Mouse (Mus musculus) neural tube, embryonic 12.5 days (tissue): Measurements from ENCODE around the gene Cyp27a1. TPM values are rescaled to one million over a fixed set of nuclear protein-coding genes. Genes with fewer than 3 reads are reported as not detected.
A peak's percentile ranks its signal among the peaks of the same experiment; 100 is the strongest.

Source experiments
- ATAC-seq: fragments of 200-750 bp; cut with Nextera tagmentation; 2 replicates; pipeline ENCODE4 v1.8.0; 2017; ENCODE audit warnings: low read depth, mild to moderate bottlenecking, moderate TSS enrichment, moderate library complexity; ENCODE audit not compliant: low FRiP score
- H3K27ac ChIP-seq: fragments of 300-500 bp; sonication (generic); 2 replicates; pipeline ENCODE4 v1.5.1; 2016
- H3K27me3 ChIP-seq: fragments of 300-500 bp; sonication (generic); replicated peaks from 2 replicates; pipeline ENCODE4 v1.6.1; 2016; ENCODE audit warnings: mild to moderate bottlenecking
- H3K36me3 ChIP-seq: fragments of 300-500 bp; sonication (generic); 2 replicates; pipeline ENCODE4 v1.6.1; 2016; ENCODE audit warnings: mild to moderate bottlenecking
- H3K4me1 ChIP-seq: fragments of 300-500 bp; sonication (generic); 2 replicates; pipeline ENCODE4 v1.6.1; 2016
- H3K4me2 ChIP-seq: fragments of 300-500 bp; sonication (generic); replicated peaks from 2 replicates; pipeline ENCODE4 v1.6.1; 2016; ENCODE audit warnings: mild to moderate bottlenecking
- H3K4me3 ChIP-seq: fragments of 300-500 bp; sonication (generic); 2 replicates; pipeline ENCODE4 v1.5.1; 2016
- H3K9ac ChIP-seq: fragments of 300-500 bp; sonication (generic); 2 replicates; pipeline ENCODE4 v1.6.1; 2016; ENCODE audit warnings: mild to moderate bottlenecking
- H3K9me3 ChIP-seq: fragments of 300-500 bp; sonication (generic); 2 replicates; pipeline ENCODE4 v1.6.1; 2016; ENCODE audit warnings: mild to moderate bottlenecking
- WGBS: fragments of 180-500 bp; shearing (Covaris S2); methylation state at CpG from one replicate; pipeline ENCODE4 v1.1.7; 2016; 5-methylcytosine and 5-hydroxymethylcytosine counted together
- polyA plus RNA-seq: library from polyadenylated mRNA; unstranded; fragments of >200 nt; fragmentation: Nextera tagmentation; extraction: Ambion mirVana; gene quantifications from 2 replicates; pipeline ENCODE4 v1.2.1, GENCODE M21; 2016

The Cyp27a1 gene
- polyA plus RNA-seq, 1 experiment from 2014 or later, result 6.3 TPM

GRCm38 (mm10) chr1:74721657-74722056 is 8.3 kb downstream of the Cyp27a1 start:
- 82% methylated on average over 6 of the region's 6 CpGs for WGBS
- Histone ChIP-seq H3K9me3 (no peaks in the 10 kb centered on the region), H3K36me3 (no peaks in the 10 kb centered on the region), H3K4me1 (no peaks in the 10 kb centered on the region), H3K4me2 (no peak overlapping the region), H3K4me3 (no peak overlapping the region), H3K9ac (no peak overlapping the region), H3K27me3 (no peaks in the 10 kb centered on the region), H3K27ac (no peak overlapping the region)
- ATAC-seq, result no peak

DNA sequence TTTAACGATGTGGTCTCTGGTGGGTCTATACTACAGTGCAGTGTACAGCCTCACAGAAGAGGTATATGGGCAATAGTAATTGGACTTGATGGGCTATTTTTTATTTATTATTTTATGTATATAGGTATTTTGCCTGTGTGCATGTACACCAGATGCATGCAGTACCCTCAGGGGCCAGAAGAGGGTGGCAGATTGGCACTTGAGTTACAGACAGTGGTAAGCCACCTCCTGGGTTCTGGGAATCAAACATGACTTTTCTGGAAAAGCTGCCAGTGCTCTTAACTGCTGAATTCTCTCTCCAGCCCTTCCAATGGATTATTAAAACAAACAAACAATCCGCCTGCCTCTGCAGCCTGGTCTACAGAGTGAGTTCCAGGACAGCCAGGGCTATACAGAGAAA is 10.4 kb downstream of the Cyp27a1 start:
- Histone ChIP-seq H3K36me3 (no peaks in the 10 kb centered on the region), H3K9me3 (no peaks in the 10 kb centered on the region), H3K27ac (no peak overlapping the region), H3K9ac (no peak overlapping the region), H3K4me3 (no peak overlapping the region), H3K4me1 (no peaks in the 10 kb centered on the region), H3K4me2 (no peak overlapping the region), H3K27me3 (no peaks in the 10 kb centered on the region)
- ATAC-seq, result no peak
- 76% methylated on average over 2 of the region's 2 CpGs for WGBS

- Histone ChIP-seq H3K4me2 (no peak overlapping the region), H3K27me3 (no peaks in the 10 kb centered on the region), H3K4me1 (no peaks in the 10 kb centered on the region), H3K9me3 (no peaks in the 10 kb centered on the region), H3K27ac (no peak overlapping the region), H3K36me3 (no peaks in the 10 kb centered on the region), H3K9ac (no peak overlapping the region), H3K4me3 (no peak overlapping the region)
- ATAC-seq, result no peak
- 80% methylated on average over 5 of the region's 5 CpGs for WGBS
Measured at GRCm38 (mm10) chr1:74726114-74726513, 12.7 kb downstream of the Cyp27a1 start.

DNA sequence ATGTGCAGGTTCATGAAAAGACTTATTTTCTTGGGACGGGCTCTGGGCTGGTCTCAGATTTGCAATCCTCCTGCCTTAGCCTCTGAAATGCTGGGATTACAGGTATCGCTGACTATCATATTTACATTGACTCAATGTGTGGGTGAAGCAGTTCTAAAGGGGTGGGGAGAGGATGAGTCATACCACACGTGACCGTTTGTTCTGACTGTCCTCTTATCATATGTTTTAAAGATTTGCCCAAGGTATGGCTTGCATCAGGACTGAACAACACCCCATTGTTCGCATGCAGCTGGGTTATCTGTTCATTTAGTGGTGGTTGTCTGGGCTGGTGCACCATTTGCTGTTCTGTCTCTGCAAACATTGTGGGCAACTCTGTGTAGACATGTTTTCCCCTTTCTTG is 13.3 kb downstream of the Cyp27a1 start:
- 84% methylated on average over 5 of the region's 5 CpGs for whole genome bisulfite sequencing
- ATAC-seq, result no peak
- H3K9me3 ChIP-seq, result no peaks in the 10 kb centered on the region
- H3K4me3 ChIP-seq, result no peak overlapping the region
- no peak overlapping the region for H3K4me2 ChIP-seq
- no peaks in the 10 kb centered on the region for H3K4me1 ChIP-seq
- no peak overlapping the region for H3K27ac ChIP-seq
- no peaks in the 10 kb centered on the region for H3K27me3 ChIP-seq
- H3K36me3 ChIP-seq, result no peaks in the 10 kb centered on the region
- no peak overlapping the region for H3K9ac ChIP-seq

DNA sequence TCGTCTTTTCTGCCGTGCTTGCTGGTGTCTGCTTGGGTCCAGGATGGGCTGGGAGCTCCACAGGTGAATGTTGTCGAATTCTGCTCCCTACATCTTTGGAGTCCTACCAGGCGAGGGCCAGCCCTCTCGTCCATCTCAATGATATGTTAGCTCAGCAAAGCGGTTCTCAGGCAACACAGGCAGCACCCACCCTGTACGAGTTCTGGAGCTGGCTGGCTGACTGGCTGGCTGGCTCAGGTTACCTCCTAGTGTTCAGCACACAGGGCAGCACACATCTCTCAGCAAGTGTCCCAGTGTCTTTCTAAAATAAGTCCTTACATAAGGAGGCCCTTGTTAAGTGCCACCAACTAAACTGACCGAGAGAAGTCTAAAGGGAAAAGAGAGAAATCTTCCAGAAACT is 15.1 kb downstream of the Cyp27a1 start:
- H3K4me2 ChIP-seq, result no peak overlapping the region
- no peak overlapping the region for H3K4me3 ChIP-seq
- H3K4me1 ChIP-seq, result no peaks in the 10 kb centered on the region
- H3K27me3 ChIP-seq, result no peaks in the 10 kb centered on the region
- WGBS, result 81% methylated on average over 8 of the region's 8 CpGs
- no peak overlapping the region for H3K9ac ChIP-seq
- H3K36me3 ChIP-seq, result no peaks in the 10 kb centered on the region
- ATAC-seq, result no peak
- no peak overlapping the region for H3K27ac ChIP-seq
- no peaks in the 10 kb centered on the region for H3K9me3 ChIP-seq

GRCm38 (mm10) chr1:74736977-74737376 is 23.6 kb downstream of the Cyp27a1 start:
- Histone ChIP-seq H3K27ac (no peak overlapping the region), H3K27me3 (no peaks in the 10 kb centered on the region), H3K9me3 (no peaks in the 10 kb centered on the region), H3K4me3 (no peak overlapping the region), H3K4me1 (no peaks in the 10 kb centered on the region), H3K36me3 (no peaks in the 10 kb centered on the region), H3K9ac (no peak overlapping the region), H3K4me2 (no peak overlapping the region)
- no peak for ATAC-seq
- WGBS, result 92% methylated on average over 12 of the region's 12 CpGs

- Histone ChIP-seq H3K27ac (no peak overlapping the region), H3K9me3 (no peaks in the 10 kb centered on the region), H3K4me3 (no peak overlapping the region), H3K4me2 (no peak overlapping the region), H3K4me1 (no peaks in the 10 kb centered on the region), H3K9ac (no peak overlapping the region), H3K27me3 (no peaks in the 10 kb centered on the region), H3K36me3 (no peaks in the 10 kb centered on the region)
- WGBS, result 89% methylated on average over 7 of the region's 7 CpGs
- ATAC-seq, result no peak
Measured at GRCm38 (mm10) chr1:74737500-74737899, 24.1 kb downstream of the Cyp27a1 start.

GRCm38 (mm10) chr1:74740846-74741245 is 27.5 kb downstream of the Cyp27a1 start:
- H3K27ac ChIP-seq, result no peak overlapping the region
- no peak overlapping the region for H3K4me2 ChIP-seq
- no peaks in the 10 kb centered on the region for H3K9me3 ChIP-seq
- H3K36me3 ChIP-seq, result no peaks in the 10 kb centered on the region
- no peak for ATAC-seq
- no peak overlapping the region for H3K4me3 ChIP-seq
- 79% methylated on average over 7 of the region's 7 CpGs for WGBS
- no peak overlapping the region for H3K9ac ChIP-seq
- no peaks in the 10 kb centered on the region for H3K4me1 ChIP-seq
- no peaks in the 10 kb centered on the region for H3K27me3 ChIP-seq

- Histone ChIP-seq H3K27me3 (peaks cover 12% of the 10 kb centered on the region), H3K4me2 (no peak overlapping the region), H3K4me1 (peaks cover 8% of the 10 kb centered on the region), H3K36me3 (no peaks in the 10 kb centered on the region), H3K9ac (no peak overlapping the region), H3K27ac (no peak overlapping the region), H3K9me3 (no peaks in the 10 kb centered on the region), H3K4me3 (no peak overlapping the region)
- ATAC-seq, result no peak
- WGBS, result 67% methylated on average over 5 of the region's 5 CpGs
Measured at GRCm38 (mm10) chr1:74747335-74747734, 34.0 kb downstream of the Cyp27a1 start.

DNA sequence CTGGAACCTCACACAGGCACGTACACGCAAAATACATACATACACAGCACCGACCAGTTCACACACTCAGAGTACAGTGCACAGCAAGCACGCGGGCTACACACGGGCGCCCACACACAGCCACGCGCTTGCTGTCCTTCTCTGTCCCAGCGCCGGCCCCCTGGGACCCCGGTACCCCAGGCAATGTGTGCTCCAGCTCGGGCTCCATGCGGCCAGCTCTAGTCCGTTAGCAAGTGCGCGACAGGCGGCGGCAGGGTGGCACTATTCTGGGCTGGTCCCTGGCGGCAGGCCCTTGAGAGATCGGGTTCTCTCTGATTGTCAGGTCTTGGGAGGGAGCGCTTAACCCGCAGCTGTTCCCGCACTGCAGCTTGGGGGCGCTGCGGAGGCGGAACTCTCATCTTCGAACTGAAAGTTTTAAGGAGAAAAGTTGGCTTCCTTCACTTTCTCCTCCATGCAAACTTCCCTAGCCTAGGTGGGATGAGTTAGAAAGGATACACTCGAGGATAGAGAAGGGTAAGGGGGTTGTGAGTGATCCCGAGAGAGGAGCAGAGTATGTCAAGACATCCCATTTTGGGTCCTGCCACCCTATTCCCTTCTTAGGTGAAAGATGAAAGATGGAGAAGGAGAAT is 35.4 kb downstream of the Cyp27a1 start, which contains the start of gene Prkag3:
TSS of gene Prkag3 (minus strand) at position 579 of the 629 bp plus-strand sequence.
- Histone ChIP-seq H3K27ac (no peak within 1 kb of the TSS), H3K9ac (no peak within 1 kb of the TSS)
- no peak for ATAC-seq

GRCm38 (mm10) chr1:74749301-74749700 is 35.9 kb downstream of the Cyp27a1 start:
- 0 out of 2 replicates have a peak, but pooled peaks have one; percentile 13 for ATAC-seq
- Histone ChIP-seq H3K4me3 (no peak overlapping the region), H3K4me2 (no peak overlapping the region), H3K9ac (no peak overlapping the region), H3K27me3 (peaks cover 12% of the 10 kb centered on the region), H3K27ac (no peak overlapping the region), H3K4me1 (peaks cover 8% of the 10 kb centered on the region), H3K9me3 (no peaks in the 10 kb centered on the region), H3K36me3 (no peaks in the 10 kb centered on the region)
- 71% methylated on average over 7 of the region's 7 CpGs for WGBS

More for the DNA sequence above, 35.4 kb downstream of the Cyp27a1 start, which contains the start of gene Prkag3:
- H3K27me3 ChIP-seq, result peaks cover 12% of the 10 kb centered on the region
- no peaks in the 10 kb centered on the region for H3K36me3 ChIP-seq
- no peaks in the 10 kb centered on the region for H3K9me3 ChIP-seq
- H3K4me3 ChIP-seq, result 0 out of 2 replicates have a peak within 1 kb of the TSS, but pooled peaks have one; percentile 3
- peak within 1 kb of the TSS; percentile 56 for H3K4me2 ChIP-seq
- 10% methylated on average over 30 of the region's 30 CpGs for WGBS
- peaks cover 8% of the 10 kb centered on the region for H3K4me1 ChIP-seq

DNA sequence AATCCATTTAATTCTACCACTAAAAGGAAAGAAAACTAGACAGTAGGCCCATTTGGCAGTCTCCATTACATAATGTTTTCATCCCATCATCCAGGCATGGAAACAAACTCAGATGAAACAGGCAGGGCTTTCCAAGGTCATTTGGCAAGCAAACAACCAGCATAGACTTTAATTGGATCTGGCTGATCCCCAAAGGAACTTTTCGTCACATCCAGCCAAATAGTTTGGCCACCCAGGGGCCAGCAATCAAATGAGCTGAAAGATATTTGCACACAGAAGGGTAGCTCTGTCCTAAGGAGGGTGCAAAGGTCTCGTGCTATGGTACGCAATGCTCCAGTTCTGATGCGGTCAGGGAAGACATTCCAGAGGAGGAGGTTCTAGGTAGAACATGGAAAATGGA is 37.3 kb downstream of the Cyp27a1 start:
- 86% methylated on average over 4 of the region's 4 CpGs for WGBS
- ATAC-seq, result no peak
- H3K27me3 ChIP-seq, result peaks cover 12% of the 10 kb centered on the region

GRCm38 (mm10) chr1:74752150-74752549 is 38.8 kb downstream of the Cyp27a1 start:
- 84% methylated on average over 8 of the region's 8 CpGs for WGBS
- H3K4me3 ChIP-seq, result no peak overlapping the region
- H3K9ac ChIP-seq, result no peak overlapping the region
- H3K36me3 ChIP-seq, result no peaks in the 10 kb centered on the region
- peaks cover 12% of the 10 kb centered on the region for H3K27me3 ChIP-seq
- H3K27ac ChIP-seq, result no peak overlapping the region
- peaks cover 8% of the 10 kb centered on the region for H3K4me1 ChIP-seq
- no peak overlapping the region for H3K4me2 ChIP-seq
- H3K9me3 ChIP-seq, result no peaks in the 10 kb centered on the region
- no peak for ATAC-seq

More for the DNA sequence above, 37.3 kb downstream of the Cyp27a1 start:
- Histone ChIP-seq H3K9me3 (no peaks in the 10 kb centered on the region), H3K4me2 (no peak overlapping the region), H3K36me3 (no peaks in the 10 kb centered on the region), H3K4me1 (peaks cover 8% of the 10 kb centered on the region), H3K27ac (no peak overlapping the region), H3K9ac (no peak overlapping the region), H3K4me3 (no peak overlapping the region)
